Mouse (Mus musculus) G1E (cell line): ENCODE results near the gene 2010111I01Rik.

Experiments
- CTCF ChIP-seq: IDR thresholded peaks from 2 replicates; pipeline ENCODE4 v1.5.1; 2012; ENCODE audit warnings: low read depth, low read length, inconsistent platforms, mixed read lengths
- GATA1 ChIP-seq: IDR thresholded peaks from 2 replicates; pipeline ENCODE4 v1.6.1; 2012; ENCODE audit warnings: borderline replicate concordance, low read length, inconsistent platforms, mixed read lengths
- GATA2 ChIP-seq: IDR thresholded peaks from 2 replicates; pipeline ENCODE4 v1.6.1; 2012; ENCODE audit warnings: low read depth, low read length, inconsistent platforms, borderline replicate concordance
- TAL1 ChIP-seq: conservative IDR thresholded peaks from 2 replicates; pipeline ENCODE4 v1.6.1; 2012; ENCODE audit warnings: low read depth, low read length, inconsistent platforms, mixed read lengths

- TF ChIP-seq CTCF = no peak
- no peak for TF ChIP-seq GATA1
- no peak for TF ChIP-seq GATA2
- no peak for TF ChIP-seq TAL1
These were observed 349.3 kb downstream of the 2010111I01Rik start for GRCm38 (mm10) chr13:63313748-63314607.
